Comparison of ENCODE assay signal across 21 mouse cellular contexts in the genomic region with DNA sequence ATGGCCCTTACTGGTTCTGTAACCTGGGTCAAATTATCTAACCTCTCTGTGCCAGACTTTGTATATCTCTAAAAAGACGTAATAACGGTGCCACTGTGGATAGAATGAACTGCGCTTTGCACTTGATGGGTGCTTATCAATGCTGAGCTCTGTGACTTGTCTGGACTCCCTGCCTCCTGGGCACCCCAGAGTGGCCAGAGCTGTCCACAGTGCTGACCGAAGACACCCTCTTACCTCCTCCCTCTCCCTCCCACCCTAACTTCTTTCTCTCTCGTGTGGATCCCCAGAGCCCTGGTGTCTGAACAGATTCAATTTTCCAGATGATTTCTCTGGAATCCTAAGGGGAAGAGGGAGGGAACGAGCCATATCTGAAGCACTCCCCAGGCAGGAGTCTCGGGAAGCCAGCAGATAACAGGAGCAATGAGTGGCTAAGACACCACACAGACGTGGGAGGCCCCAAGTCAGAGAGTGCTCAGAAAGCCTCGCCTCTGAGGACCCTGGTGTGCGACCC. TPM values are rescaled to one million over a fixed set of nuclear protein-coding genes. Genes with fewer than 3 reads are reported as not detected.
DNase-seq lines count a peak whose midpoint lies in the region; TF ChIP-seq lines count a peak whose summit lies in the region.
"Had no signal": no experiment of that assay in that cellular context is flagged by ENCODE, and none has a peak within 500 bp of the region (broad histone marks: within the 10 kb centered on the region; RNA-seq: fewer than 3 reads in every experiment).

A gene (plus strand): TSS at position 461 of the 511 bp plus-strand sequence.

- H3K27ac ChIP-seq in heart, adult 2 months = no peak within 1 kb of the TSS
- H3K27ac ChIP-seq: heart, embryonic 10.5 days; hindbrain, embryonic 15.5 days; macrophage had no signal

- H3K79me2 ChIP-seq in heart, adult 2 months (replicated peaks; ENCODE audit: control insufficient read depth, insufficient read depth, low read length) = no peaks in the 10 kb centered on the region

- no peak within 1 kb of the TSS for H3K4me3 ChIP-seq in heart, adult 2 months
- H3K4me3 ChIP-seq: heart, embryonic 10.5 days; hindbrain, embryonic 15.5 days had no signal

- no peak for TF ChIP-seq EP300 in heart, adult 2 months (IDR thresholded peaks at IDR 0.05; ENCODE audit: insufficient read depth, low read depth, low read length)

- H3K27me3 ChIP-seq in heart, adult 2 months (ENCODE audit: control insufficient read depth, insufficient read depth, low read length) = no peaks in the 10 kb centered on the region
- H3K27me3 ChIP-seq: hindbrain, embryonic 15.5 days had no signal

- 20% methylated on average over 10 of the region's 10 CpGs for WGBS in heart, adult 2 months

- H3K9ac ChIP-seq in heart, adult 2 months (ENCODE audit: low read depth, low read length) = no peak within 1 kb of the TSS
- H3K9ac ChIP-seq: hindbrain, embryonic 15.5 days; liver, postnatal 0 days had no signal

- H3K4me1 ChIP-seq in heart, adult 2 months (ENCODE audit: control insufficient read depth, insufficient read depth, low read length) = no peaks in the 10 kb centered on the region
- H3K4me1 ChIP-seq: hindbrain, embryonic 15.5 days had no signal

- no peaks in the 10 kb centered on the region for H3K36me3 ChIP-seq in heart, adult 2 months (ENCODE audit: control insufficient read depth, insufficient read depth, low read length)
- H3K36me3 ChIP-seq: heart, embryonic 10.5 days; hindbrain, embryonic 15.5 days had no signal

- peak; percentile 52 for DNase-seq in heart, postnatal 4 days
- no peak for DNase-seq in heart, adult 2 months
- DNase-seq in ovary, postnatal 36 days (ENCODE audit: low spot score) = peak; percentile 35
- DNase-seq in ovary, postnatal 10 days (ENCODE audit: low spot score) = no peak
- peak; percentile 60 for DNase-seq in NIH3T3 (ENCODE audit: low read depth)
- DNase-seq in left cerebral cortex, postnatal 14 days (ENCODE audit: low spot score in 2 of 2) = no peak
- no peak for DNase-seq in cerebellum, postnatal 10 days
- DNase-seq: cerebellum, postnatal 14 days; embryo, embryonic 11 days; gastrocnemius, postnatal 10 days; liver; liver, postnatal 0 days; midbrain, embryonic 14.5 days had no signal

- intact Hi-C loops in heart, adult 2 months (cut with DNase I) = loop anchor here (10.0 kb wide), 2 partner anchors 155 to 285 kb away; no protein-coding TSS in a partner anchor
- intact Hi-C loops in left cerebral cortex, postnatal 14 days (cut with DNase I) = loop anchor here (10.0 kb wide), 1 partner anchor 285 kb away; no protein-coding TSS in a partner anchor

- TF ChIP-seq POLR2A in heart, adult 2 months (IDR thresholded peaks at IDR 0.05; ENCODE audit: insufficient read depth, low read depth, low read length) = no peak

- TF ChIP-seq CTCF in heart, adult 2 months (IDR thresholded peaks at IDR 0.05) = no peak

RNA-seq across cellular contexts. Expression of the gene that starts here (rescaled TPM):
- not detected for total RNA-seq in heart, postnatal 4 days (2021)
- under 1 TPM in 1 of 2 experiments, not detected in 1; 0.21 TPM for total RNA-seq in heart, adult 2 months (2021)
- 0.20 TPM in 1 of 2 replicates, not detected in the other for polyA plus RNA-seq in heart, adult 2 months (2012; rRNA removed)
- under 1 TPM in 1 of 2 experiments, not detected in 1; 0.25 TPM for total RNA-seq in left cerebral cortex, postnatal 14 days (2021)
- total RNA-seq: CH12.LX; gastrocnemius, postnatal 10 days; layer of hippocampus, postnatal 14 days had no signal
- polyA plus RNA-seq: forebrain, embryonic 11.5 days; frontal cortex, adult 2 months; heart, embryonic 10.5 days; liver, postnatal 0 days; macrophage; midbrain, embryonic 14.5 days; Patski had no signal

Comparison
In these comparisons a context has a peak if more than half of its experiments do, and no peak if none do; other contexts are left out.
1. DNase-seq: peak in ovary, postnatal 36 days (single experiment) and NIH3T3 (single experiment); none in heart, adult 2 months (0 of 2), ovary, postnatal 10 days (single experiment), left cerebral cortex, postnatal 14 days (0 of 2) and cerebellum, postnatal 10 days (0 of 2).
2. Peak in DNase-seq in heart, postnatal 4 days; RNA of the gene not detected or under 1 TPM.